Mouse (Mus musculus) ovary, postnatal 14 days (tissue): Measurements from ENCODE around the gene Cabp2.
"Not testable (repeated sequence)": the region's sequence is repeated elsewhere in the genome, so short reads cannot be mapped to it uniquely, and the experiment has no call there.

Experiments used
- DNase-seq: peaks from one replicate; pipeline ENCODE4 v3.0.0; 2022; ENCODE audit warnings: low spot score

Gene Cabp2

DNA sequence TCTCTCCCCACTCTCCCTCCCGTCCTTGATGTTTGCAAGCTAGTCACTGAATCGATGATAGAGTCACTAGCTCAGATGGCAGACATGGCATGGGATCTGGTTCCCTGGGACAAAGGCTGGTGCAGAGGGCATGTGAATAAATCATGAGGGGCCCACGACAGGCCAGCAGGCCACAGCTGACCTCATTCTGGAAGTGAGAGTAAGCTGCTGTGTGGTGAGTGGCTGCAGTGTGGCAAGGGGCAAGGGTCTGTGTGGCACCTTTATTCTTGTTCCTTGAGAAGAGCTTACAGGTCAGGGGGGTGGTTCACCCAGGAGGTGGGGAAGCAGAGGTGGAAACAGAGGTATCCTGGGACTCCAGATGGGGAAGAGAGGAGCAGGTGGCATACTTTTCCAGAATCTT, at the start of gene Cabp2:
Cabp2 (plus strand) TSS at position 185 of the 400 bp plus-strand sequence.
- DNase-seq: no peak

DNA sequence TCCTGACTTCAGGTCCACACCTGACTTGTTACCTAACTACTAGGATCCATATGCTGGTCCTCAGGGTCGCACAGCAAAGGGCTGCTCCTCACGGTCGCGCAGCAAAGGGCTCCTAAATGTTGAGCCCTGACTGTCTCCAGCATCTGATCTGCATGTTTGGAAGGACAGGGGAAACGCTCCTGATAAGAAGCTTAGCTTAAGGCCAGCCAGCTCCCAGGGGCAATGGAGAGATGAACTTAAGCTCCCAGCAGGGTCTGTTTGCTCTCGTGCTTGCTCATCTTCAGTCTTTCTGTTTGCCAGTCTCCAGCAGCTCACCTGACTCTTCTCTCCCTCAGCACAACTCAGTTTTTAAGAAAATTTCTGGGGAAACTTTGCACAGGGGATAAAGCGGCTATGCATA, 48.7 kb upstream of the Cabp2 start:
- no peak for DNase-seq

DNA sequence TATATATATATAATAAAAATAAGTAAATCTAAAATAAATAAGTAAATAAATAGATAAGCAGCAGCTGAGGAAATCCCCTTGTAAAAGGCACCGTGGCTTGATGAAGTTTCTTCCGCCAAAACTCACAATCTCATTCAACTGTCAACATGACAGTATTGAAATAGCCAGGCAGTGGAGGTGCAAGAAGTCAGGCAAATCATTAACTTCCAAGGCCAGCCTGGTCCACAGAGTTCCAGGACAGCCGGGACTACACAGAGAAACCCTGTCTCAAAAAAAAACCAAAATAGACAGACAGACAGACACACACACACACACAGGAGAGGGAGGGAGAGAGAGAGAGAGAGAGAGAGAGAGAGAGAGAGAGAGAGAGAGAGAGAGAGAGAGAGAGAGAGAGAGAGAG, 48.1 kb upstream of the Cabp2 start:
- DNase-seq: no peak

DNA sequence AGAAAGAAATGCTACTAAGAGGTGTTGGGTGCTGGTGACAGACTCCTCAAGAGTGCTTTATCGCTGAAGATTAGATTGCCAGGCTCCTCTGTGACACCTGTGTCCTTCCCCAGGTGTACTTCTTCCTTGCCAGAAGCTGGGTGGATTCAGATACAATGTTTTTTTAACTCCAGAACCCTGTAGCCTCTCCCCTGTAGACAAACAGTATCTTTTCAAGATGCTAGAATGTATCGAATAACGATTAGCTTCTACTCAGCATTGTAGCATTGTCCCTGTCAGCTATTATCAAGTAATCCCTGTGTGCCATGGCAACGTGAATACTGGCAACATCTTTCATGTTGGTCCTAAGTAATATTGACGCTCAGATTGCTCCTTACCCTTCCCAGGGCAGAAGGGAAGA, 47.6 kb upstream of the Cabp2 start:
- DNase-seq: no peak

DNA sequence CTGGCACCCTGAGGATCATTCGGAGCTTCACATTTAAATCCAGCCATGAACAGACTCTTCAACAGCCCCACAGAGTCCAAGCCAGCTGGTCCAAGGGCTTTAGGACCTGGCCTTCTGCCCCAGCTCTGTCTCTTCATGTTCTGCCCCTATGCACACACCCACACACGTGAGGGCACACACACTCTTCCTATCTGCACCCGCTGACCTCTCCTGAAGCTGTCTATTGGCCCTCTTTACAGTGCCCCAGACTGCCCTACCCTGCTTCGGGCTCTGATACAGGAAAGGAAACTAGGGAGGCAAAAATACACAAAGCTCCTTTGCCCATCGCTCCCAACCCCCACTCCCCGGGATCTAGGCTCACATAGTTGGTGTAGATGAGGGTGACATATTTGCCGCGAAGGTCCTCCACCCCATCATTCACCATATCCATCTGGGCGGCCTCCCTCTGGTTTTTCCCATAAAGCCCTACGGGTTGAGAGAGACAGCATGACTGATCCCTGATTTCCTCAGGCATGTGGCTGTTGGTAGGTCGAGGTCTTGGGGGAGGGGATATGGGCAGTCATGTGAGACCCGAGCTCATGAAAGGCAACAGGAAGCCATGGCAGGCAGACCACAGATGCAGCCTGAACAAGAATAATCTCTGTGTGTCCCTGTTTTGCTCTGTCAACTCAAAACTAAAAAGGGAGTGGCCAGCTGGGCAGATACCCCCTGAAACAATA, 44.9 kb upstream of the Cabp2 start:
- DNase-seq: no peak

DNA sequence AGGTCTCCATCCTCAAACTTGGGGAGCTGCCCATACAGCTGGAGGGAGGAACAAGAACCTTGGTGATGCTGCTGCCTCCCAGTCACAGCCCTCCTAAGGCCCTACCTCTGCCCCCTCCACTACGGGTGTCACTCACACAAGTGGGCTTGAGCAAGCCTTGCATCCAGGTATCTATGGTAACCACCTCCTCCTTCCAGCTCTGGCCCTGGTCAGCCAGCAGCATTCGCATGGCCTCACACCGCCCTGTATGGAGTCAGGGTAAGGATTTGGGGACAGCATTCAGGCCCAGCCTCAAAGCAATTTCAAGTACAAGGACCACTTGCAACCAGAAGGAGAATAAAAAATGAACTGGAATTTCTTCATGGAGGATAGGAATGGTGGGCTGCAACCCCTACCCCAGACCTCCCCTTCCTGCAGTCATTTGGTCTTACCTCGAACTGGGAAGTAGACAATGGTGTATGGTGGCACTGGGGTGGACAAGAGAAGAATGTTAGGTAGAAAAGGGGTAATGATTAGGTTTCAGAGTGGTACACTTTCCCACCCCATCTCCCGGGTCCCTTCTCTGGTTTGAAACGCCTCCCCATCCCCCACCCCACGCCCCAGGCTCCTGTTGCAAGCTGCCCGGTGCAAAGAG, 44.1 kb upstream of the Cabp2 start:
- not testable (repeated sequence) for DNase-seq

DNA sequence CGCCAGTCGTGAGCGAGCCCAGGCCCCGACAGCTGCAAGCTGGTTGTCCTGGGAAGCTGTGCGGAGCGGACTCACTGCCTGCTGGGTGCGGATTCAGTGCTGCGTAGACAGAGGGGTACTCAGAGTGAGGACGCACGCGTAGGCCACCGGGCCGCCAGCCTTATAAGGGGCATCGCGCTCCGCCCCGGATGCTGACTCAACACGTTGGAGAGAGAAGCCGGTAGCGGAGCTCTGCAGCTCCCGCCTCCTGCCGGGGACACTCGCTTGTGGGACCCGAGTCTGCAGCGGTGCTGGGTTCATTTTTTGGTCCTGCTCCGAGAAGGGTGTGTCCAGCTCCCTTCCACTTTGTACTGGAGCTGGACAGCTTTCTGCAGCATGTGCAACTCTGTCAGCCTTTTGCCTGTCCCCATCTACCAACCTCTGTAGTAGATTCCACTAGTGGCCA, 43.6 kb upstream of the Cabp2 start, which contains the start of gene Gstp1:
Gstp1 (minus strand) TSS at position 198 of the 445 bp plus-strand sequence.
- peak; percentile 77 for DNase-seq

DNA sequence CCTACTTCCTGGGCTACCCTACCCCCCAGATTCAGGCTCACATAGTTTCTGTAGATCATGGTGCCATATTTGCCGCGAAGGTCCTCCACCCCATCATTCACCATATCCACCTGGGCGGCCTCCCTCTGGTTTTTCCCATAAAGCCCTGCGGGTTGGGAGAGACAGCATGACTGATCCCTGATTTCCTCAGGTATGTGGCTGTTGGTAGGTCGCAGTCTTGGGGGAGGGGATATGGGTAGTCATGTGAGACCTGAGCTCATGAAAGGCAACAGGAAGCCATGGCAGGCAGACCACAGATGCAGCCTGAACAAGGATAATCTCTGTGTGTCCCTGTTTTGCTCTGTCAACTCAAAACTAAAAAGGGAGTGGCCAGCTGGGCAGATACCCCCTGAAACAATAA, 40.4 kb upstream of the Cabp2 start:
- not testable (repeated sequence) for DNase-seq

DNA sequence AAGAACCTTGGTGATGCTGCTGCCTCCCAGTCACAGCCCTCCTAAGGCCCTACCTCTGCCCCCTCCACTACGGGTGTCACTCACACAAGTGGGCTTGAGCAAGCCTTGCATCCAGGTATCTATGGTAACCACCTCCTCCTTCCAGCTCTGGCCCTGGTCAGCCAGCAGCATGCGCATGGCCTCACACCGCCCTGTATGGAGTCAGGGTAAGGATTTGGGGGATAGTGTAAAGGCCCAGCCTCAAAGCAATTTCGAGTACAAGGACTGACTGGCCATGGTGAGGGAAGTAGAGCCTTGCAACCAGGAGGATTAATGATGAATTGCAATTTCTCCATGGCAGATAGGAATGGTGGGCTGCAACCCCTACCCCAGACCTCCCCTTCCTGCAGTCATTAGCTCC, 39.9 kb upstream of the Cabp2 start:
- not testable (repeated sequence) for DNase-seq

DNA sequence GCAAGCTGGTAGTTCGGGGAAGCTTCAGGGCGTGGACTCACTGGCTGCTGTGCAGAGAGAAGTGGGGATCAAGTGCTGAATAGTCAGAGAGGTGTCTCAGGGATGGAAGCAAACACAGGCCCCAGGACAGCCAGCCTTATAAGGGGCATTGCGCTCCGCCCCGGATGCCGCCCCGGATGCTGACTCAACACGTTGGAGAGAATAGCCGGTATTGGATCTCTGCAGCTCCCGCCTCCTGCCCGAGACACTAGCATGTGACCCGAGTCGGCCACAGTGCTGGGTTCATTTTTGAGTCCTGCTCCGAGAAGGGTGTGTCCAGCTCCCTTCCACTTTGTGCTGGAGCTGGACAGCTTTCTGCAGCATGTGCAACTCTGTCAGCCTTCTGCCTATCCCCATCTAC, 39.3 kb upstream of the Cabp2 start:
- DNase-seq: no peak

DNA sequence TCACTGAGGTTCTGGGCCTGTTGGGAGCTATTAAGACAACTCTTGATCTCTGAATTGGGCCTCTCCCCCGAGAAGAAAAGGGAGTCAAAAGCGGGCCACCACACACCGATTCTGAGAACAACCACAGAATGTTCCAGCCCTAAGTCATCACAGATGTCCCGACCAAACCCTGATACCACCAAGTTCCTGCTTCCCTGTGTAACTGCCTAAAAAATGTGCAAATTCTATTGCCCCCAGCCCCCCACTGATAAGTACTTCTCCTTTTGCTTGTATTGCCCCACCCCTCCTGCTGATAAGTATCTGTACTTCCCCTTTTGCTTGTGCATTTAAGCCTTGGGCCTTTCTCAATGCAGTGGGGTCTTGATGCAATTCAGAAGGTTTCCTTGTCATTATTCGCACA, 37.3 kb upstream of the Cabp2 start:
- not testable (repeated sequence) for DNase-seq

DNA sequence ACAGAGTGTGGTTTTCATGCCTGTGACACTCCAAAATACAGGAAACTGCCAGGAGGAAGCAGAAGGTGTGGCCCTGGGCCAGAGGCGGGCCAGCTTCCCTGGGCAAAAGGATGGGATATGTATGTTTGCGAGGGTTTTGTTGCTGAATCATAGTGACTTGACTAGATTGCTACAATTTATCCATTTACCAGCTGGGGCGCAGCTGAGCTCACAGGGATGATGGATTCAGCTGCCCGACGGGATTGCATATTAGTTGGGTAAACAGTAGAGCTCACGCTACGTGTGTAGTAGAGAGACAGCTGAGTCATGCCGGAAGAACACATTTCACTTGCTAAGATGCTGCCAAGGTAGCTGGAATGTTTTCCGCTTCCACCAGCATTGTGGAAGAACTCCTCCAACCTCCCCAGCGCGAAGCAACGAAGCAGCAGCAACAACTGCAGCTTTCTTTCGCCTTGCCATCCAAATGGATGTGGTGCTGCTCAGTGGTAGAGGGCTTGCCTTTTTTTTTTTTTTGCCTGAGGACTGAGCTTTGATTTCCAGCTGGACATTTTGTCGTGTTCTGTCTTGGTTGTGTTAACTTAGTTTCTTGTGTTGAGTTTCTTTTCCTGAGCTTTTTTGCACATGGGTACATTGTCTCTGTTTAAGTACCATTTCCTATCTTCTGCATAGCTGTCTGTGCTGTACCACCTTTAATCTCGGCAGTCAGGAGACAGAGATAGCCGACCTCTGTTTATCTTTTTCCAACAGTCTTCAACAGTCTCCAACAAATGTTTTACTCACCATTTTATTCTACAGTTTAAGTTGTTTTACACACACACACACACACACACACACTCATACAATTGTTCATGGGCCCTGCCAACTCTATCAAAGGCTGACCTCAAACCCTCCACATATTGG, 35.2 kb upstream of the Cabp2 start, which contains the start of gene Gstp2:
Gstp2 (minus strand) TSS at position 58 of the 900 bp plus-strand sequence.
- peak; percentile 62 for DNase-seq

DNA sequence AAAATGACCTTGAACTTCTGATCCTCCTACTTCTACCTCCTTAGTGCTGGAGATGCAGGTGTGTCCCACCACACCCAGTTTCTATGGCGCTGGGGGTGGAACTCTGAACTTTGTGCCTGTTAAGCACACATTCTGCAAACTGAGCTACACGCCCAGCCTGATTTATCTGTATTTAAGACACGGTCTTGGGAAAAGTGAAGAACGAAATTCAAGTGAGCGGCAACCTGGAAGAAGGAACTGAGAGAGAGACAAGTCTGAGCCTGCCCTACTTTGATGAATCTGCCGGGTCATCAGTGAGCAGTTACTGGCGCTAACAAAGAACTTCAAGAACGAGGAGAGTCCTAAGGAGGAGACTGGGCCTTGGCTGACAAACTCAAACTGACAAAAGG, 34.5 kb upstream of the Cabp2 start:
- DNase-seq: no peak

DNA sequence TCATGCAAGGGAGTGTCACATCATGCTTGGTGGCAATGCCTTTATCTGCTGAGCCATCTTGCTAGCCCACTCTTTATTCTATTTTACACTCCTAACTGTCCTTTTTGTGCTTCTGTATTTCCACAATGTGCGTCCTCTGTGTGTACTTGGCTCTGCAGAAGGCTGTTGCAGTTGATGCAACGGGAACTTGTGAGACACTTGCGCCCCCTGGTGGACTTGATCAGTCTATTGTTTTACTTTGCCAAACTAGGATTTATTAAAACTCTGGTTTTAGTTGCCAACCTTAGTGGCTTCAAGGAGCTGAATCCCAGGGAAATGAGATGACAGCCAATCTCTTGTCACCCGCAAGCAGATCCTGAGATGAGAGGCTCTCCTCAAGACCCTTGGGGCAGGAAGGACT, 33.5 kb upstream of the Cabp2 start:
- peak; percentile 73 for DNase-seq

DNA sequence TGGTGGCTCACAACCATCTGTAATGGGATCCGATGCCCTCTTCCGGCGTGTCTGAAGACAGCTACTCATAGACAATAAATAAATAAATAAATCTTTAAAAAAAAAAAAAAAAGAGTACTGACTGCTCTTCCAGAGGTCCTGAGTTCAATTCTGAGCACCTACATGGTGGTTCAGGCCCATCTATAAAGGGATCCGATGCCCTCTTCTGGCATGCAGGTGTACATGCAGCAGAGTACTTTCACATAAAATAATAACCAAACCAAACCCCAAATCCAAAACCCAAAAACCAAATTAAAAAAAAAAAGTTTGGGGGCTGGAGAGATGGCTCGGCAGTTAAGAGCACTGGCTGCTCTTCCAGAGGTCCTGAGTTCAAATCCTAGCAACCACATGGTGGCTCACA, 32.3 kb upstream of the Cabp2 start:
- not testable (repeated sequence) for DNase-seq

DNA sequence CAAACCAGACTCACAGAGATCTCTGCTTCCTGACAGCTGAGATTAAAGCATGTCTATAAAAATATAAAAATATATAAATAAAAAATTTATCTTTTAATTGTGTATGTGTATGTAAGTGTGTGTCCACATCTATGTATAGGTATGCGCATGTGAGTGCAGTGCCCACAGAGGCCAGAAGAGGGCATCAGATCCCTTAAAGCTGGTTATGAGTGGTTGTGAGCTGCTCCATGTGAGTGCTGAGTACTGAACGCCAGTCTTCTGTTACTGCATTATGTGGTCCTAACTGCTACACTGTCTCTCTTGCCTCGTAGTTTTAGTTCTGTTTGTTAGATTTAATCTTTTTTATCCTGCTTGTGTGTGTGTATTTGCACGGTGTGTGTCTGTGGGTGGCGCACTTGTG, 30.4 kb upstream of the Cabp2 start:
- DNase-seq: no peak

DNA sequence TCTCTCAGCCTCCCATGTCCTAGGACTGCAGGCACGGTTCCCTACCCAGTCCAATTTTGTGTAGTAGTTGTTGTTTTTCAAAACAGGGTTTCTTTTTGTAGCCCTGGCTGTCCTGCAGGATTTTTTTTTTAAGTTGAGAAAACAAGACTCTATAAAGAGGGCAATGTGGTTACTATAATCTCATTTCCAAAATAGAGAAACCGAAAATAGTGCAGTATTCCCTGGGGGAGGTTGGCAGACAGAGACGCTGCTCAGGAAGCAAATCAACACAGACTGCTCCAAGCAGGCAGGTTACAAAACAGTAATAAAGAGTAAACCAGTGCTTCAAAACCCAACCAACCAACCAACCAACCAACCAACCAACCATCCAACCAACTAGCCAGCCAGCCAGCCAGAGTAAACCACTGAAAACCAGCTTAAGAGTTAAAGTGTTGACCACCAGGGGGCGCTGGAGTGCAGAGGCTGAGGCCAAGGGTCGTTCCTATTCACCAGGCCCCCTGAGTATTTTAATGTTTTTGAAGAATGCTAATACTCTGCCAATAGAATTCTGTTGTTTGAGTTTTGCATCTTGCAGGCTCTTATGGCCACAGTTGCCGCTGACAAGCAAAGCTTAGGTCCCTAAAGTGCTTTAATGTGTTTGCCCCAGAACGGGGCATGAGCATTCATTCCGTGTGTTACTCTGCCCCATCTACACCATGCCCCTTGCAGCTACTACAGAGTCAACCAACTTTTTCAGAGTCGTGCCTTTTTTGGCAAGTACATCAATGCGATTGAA, 29.4 kb upstream of the Cabp2 start:
- DNase-seq: peak; percentile 58

DNA sequence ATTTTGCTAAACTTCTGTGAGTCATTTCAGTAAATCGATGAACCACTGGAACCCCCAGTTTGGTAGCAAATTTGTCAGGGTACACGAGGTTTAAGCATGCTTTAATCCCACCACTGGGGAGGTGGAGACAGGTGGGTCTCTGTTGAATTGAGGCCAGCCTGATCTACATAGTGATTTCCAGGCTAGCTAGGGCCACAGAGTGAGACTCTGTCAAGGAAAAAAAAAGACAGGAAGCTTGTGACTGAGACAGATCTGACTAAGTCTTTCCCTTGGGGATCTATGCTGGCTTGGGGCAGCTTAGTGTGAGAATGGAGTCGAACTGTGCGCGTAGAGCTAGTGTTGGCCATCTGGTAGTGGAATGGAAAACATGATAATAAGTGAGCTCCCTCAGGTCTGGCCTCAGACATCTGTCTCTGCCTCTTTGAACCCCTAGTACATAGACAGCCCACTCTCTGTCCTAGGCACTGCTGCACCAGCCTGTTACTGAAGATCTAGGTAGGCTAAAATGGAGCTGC, 28.8 kb upstream of the Cabp2 start:
- DNase-seq: no peak

DNA sequence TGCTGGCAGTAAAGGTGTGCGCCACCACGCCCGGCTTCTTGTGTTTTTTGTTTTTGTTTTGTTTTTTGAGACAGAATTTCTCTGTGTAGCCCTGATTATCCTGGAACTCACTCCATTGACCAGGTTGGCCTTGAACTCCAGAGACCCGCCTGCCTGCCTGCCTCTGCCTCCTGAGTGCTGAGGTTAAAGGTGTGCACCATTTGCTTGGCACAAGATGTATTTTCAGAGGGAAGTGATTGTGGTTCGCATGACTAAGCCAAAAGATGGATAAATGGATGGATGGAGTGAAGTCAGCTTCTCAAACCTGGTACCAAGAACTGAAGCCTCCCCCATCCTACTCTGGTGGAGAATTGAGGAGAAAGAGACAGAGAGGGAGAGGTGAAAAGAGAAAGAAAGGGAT, 26.8 kb upstream of the Cabp2 start:
- DNase-seq: no peak

DNA sequence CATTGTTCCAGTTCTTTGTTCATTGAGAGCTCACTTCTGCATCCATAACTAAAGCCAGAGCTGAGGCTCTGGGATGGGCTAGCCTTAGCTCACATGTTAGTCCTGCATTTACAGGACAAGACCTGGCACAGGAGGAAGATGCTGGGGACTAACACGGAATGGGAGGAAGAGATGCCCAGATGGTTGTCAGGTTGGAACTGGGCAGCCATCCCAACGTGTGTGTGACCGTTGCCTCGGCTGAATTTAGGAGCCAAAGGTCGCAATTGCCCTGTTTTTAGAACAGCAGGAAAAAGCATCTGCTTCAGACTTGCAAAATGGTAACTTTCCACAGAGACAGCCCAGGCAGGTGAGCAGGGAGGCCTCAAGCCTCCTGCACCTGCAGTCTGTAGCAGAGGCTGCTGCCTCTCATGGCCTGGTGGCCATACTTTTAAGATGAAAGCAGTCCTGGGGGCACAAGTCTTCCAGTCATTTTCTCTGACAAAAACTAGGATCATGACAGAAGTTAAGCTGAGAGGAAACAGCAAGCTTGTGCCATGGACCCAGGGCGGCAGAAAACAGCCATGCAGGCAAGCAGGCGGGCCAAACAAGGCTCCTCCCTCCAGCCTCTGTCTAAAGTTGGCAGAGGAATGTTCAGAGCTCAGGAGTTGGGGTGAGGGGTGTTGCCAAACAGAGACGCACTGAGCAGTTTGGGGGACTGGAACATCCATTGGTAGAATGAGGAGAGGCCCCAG, 26.0 kb upstream of the Cabp2 start:
- no peak for DNase-seq
